Mouse (Mus musculus) forebrain, embryonic 10.5 days (tissue): ENCODE data around the gene Cep57l1. TPM values are rescaled to one million over a fixed set of nuclear protein-coding genes. Genes with fewer than 3 reads are reported as not detected.

Experiments used
- DNase-seq: peaks from one replicate; pipeline ENCODE4 v3.0.0-alpha.2; 2017; ENCODE audit warnings: low spot score; ENCODE audit errors: extremely low spot score
- H3K27ac ChIP-seq: fragments of 300-500 bp; sonication (generic); 2 replicates; pipeline ENCODE4 v1.5.1; 2016; ENCODE audit warnings: mild to moderate bottlenecking
- H3K27me3 ChIP-seq: fragments of 300-500 bp; sonication (generic); 2 replicates; pipeline ENCODE4 v1.6.1; 2016; ENCODE audit warnings: mild to moderate bottlenecking; ENCODE audit not compliant: poor library complexity, severe bottlenecking
- H3K36me3 ChIP-seq: fragments of 300-500 bp; sonication (generic); replicated peaks from 2 replicates; pipeline ENCODE4 v1.6.1; 2016; ENCODE audit warnings: mild to moderate bottlenecking, moderate library complexity
- H3K4me1 ChIP-seq: fragments of 300-500 bp; sonication (generic); 2 replicates; pipeline ENCODE4 v1.6.1; 2016
- H3K4me3 ChIP-seq: fragments of 300-500 bp; sonication (generic); 2 replicates; pipeline ENCODE4 v1.5.1; 2016; ENCODE audit warnings: mild to moderate bottlenecking, moderate library complexity
- H3K9me3 ChIP-seq: fragments of 300-500 bp; sonication (generic); 2 replicates; pipeline ENCODE4 v1.6.1; 2016; ENCODE audit warnings: mild to moderate bottlenecking, moderate library complexity
- WGBS: fragments of 180-500 bp; shearing (Covaris S2); methylation state at CpG from one replicate; pipeline ENCODE4 v1.1.7; 2016; 5-methylcytosine and 5-hydroxymethylcytosine counted together
- polyA plus RNA-seq: library from polyadenylated mRNA; unstranded; fragments of >200 nt; fragmentation: Nextera tagmentation; extraction: Ambion mirVana; gene quantifications from 2 replicates; pipeline ENCODE4 v1.2.1, GENCODE M21; 2016

The Cep57l1 gene
- polyA plus RNA-seq, 1 experiment from 2014 or later, result 26.4 TPM

- H3K27me3 ChIP-seq, result no peaks in the 10 kb centered on the region
- no peaks in the 10 kb centered on the region; the same call in 1 of the 2 replicates for H3K9me3 ChIP-seq
- H3K4me3 ChIP-seq, result peak overlapping the region; percentile 74
- H3K4me1 ChIP-seq, result peaks cover 44% of the 10 kb centered on the region
- peak overlapping the region; percentile 94 for H3K27ac ChIP-seq
- 0 out of 2 replicates have a peak, but pooled peaks cover 3% of the 10 kb centered on the region for H3K36me3 ChIP-seq
- no peak for DNase-seq
- 2% methylated on average over 36 of the region's 36 CpGs for WGBS
Observed at GRCm38 (mm10) chr10:41810564-41811455, 1.1 kb upstream of the Cep57l1 start.

- peak; percentile 86 for DNase-seq
- WGBS, result 5% methylated on average over 25 of the region's 25 CpGs
- H3K27ac ChIP-seq, result peak overlapping the region; percentile 94
Observed at GRCm38 (mm10) chr10:41809080-41809770, 446 bp downstream of the Cep57l1 start.

GRCm38 (mm10) chr10:41805729-41806355 lies 3.8 kb downstream of the Cep57l1 start:
- H3K9me3 ChIP-seq, result peaks cover 30% of the 10 kb centered on the region
- no peaks in the 10 kb centered on the region for H3K27me3 ChIP-seq
- H3K36me3 ChIP-seq, result peaks cover 43% of the 10 kb centered on the region
- H3K27ac ChIP-seq, result no peak overlapping the region
- H3K4me3 ChIP-seq, result no peak overlapping the region
- H3K4me1 ChIP-seq, result peaks cover 11% of the 10 kb centered on the region; the same call in 1 of the 2 replicates
- DNase-seq, result no peak
- WGBS, result 73% methylated on average over 2 of the region's 2 CpGs

More at GRCm38 (mm10) chr10:41809080-41809770, 446 bp downstream of the Cep57l1 start:
- Histone ChIP-seq H3K4me3 (peak overlapping the region; percentile 74), H3K9me3 (no peaks in the 10 kb centered on the region; the same call in 1 of the 2 replicates), H3K4me1 (peaks cover 41% of the 10 kb centered on the region), H3K27me3 (no peaks in the 10 kb centered on the region), H3K36me3 (peaks cover 9% of the 10 kb centered on the region)

GRCm38 (mm10) chr10:41804711-41805110 lies 5.0 kb downstream of the Cep57l1 start:
- H3K27me3 ChIP-seq, result no peaks in the 10 kb centered on the region
- no peak overlapping the region for H3K4me3 ChIP-seq
- H3K4me1 ChIP-seq, result peaks cover 8% of the 10 kb centered on the region; the same call in 1 of the 2 replicates
- 90% methylated on average over 3 of the region's 3 CpGs for WGBS
- no peak overlapping the region for H3K27ac ChIP-seq
- H3K36me3 ChIP-seq, result peaks cover 55% of the 10 kb centered on the region
- peaks cover 41% of the 10 kb centered on the region for H3K9me3 ChIP-seq
- DNase-seq, result no peak

GRCm38 (mm10) chr10:41803467-41803866 lies 6.2 kb downstream of the Cep57l1 start:
- Histone ChIP-seq H3K36me3 (peaks cover 67% of the 10 kb centered on the region), H3K27ac (no peak overlapping the region), H3K9me3 (peaks cover 51% of the 10 kb centered on the region), H3K4me3 (no peak overlapping the region), H3K27me3 (no peaks in the 10 kb centered on the region), H3K4me1 (0 out of 2 replicates have a peak, but pooled peaks cover 1% of the 10 kb centered on the region)
- DNase-seq, result no peak
- 98% methylated on average over 8 of the region's 8 CpGs for WGBS

- no peaks in the 10 kb centered on the region for H3K4me1 ChIP-seq
- H3K36me3 ChIP-seq, result peaks cover 75% of the 10 kb centered on the region
- WGBS, result 96% methylated on average over 8 of the region's 8 CpGs
- no peaks in the 10 kb centered on the region for H3K27me3 ChIP-seq
- H3K9me3 ChIP-seq, result peaks cover 63% of the 10 kb centered on the region
- no peak overlapping the region for H3K27ac ChIP-seq
- no peak overlapping the region for H3K4me3 ChIP-seq
- DNase-seq, result no peak
Observed at GRCm38 (mm10) chr10:41797253-41797652, 12.4 kb downstream of the Cep57l1 start.

- Histone ChIP-seq H3K4me1 (no peaks in the 10 kb centered on the region), H3K27me3 (no peaks in the 10 kb centered on the region), H3K9me3 (peaks cover 42% of the 10 kb centered on the region), H3K27ac (no peak overlapping the region), H3K36me3 (peaks cover 36% of the 10 kb centered on the region), H3K4me3 (no peak overlapping the region)
- DNase-seq, result no peak
- WGBS, result 94% methylated on average over 6 of the region's 6 CpGs
Observed at GRCm38 (mm10) chr10:41792375-41792774, 17.3 kb downstream of the Cep57l1 start.

- Histone ChIP-seq H3K36me3 (no peaks in the 10 kb centered on the region), H3K4me3 (no peak overlapping the region), H3K4me1 (no peaks in the 10 kb centered on the region), H3K27ac (no peak overlapping the region), H3K27me3 (no peaks in the 10 kb centered on the region), H3K9me3 (no peaks in the 10 kb centered on the region)
- 94% methylated on average over 6 of the region's 6 CpGs for WGBS
- no peak for DNase-seq
Observed at GRCm38 (mm10) chr10:41767254-41767653, 42.4 kb downstream of the Cep57l1 start.

GRCm38 (mm10) chr10:41766280-41766679 lies 43.4 kb downstream of the Cep57l1 start:
- Histone ChIP-seq H3K27me3 (no peaks in the 10 kb centered on the region), H3K9me3 (no peaks in the 10 kb centered on the region), H3K36me3 (no peaks in the 10 kb centered on the region), H3K4me1 (no peaks in the 10 kb centered on the region), H3K4me3 (no peak overlapping the region), H3K27ac (no peak overlapping the region)
- 90% methylated on average over 4 of the region's 4 CpGs for WGBS
- no peak for DNase-seq

- Histone ChIP-seq H3K4me3 (no peak overlapping the region), H3K4me1 (peaks cover 5% of the 10 kb centered on the region; the same call in 1 of the 2 replicates), H3K27ac (no peak overlapping the region), H3K36me3 (no peaks in the 10 kb centered on the region), H3K9me3 (no peaks in the 10 kb centered on the region), H3K27me3 (no peaks in the 10 kb centered on the region)
- DNase-seq, result no peak
- 89% methylated on average over 4 of the region's 4 CpGs for WGBS
Observed at GRCm38 (mm10) chr10:41765586-41765985, 44.1 kb downstream of the Cep57l1 start.

GRCm38 (mm10) chr10:41763741-41764385 lies 45.8 kb downstream of the Cep57l1 start:
- H3K27ac ChIP-seq, result no peak overlapping the region
- no peak for DNase-seq
- H3K4me3 ChIP-seq, result no peak overlapping the region
- H3K36me3 ChIP-seq, result no peaks in the 10 kb centered on the region
- H3K27me3 ChIP-seq, result no peaks in the 10 kb centered on the region
- H3K9me3 ChIP-seq, result no peaks in the 10 kb centered on the region
- 84% methylated on average over 3 of the region's 3 CpGs for WGBS
- H3K4me1 ChIP-seq, result peaks cover 5% of the 10 kb centered on the region; the same call in 1 of the 2 replicates

- H3K4me1 ChIP-seq, result peaks cover 5% of the 10 kb centered on the region; the same call in 1 of the 2 replicates
- no peaks in the 10 kb centered on the region for H3K9me3 ChIP-seq
- H3K27me3 ChIP-seq, result no peaks in the 10 kb centered on the region
- 81% methylated on average over 3 of the region's 3 CpGs for WGBS
- no peak overlapping the region for H3K4me3 ChIP-seq
- H3K27ac ChIP-seq, result peak overlapping the region; percentile 8; the same call in 1 of the 2 replicates
- 0 out of 2 replicates have a peak, but pooled peaks cover 2% of the 10 kb centered on the region for H3K36me3 ChIP-seq
- no peak for DNase-seq
Observed at GRCm38 (mm10) chr10:41760866-41761265, 48.8 kb downstream of the Cep57l1 start.
